Mouse (Mus musculus) spleen, adult 2 months (tissue): ENCODE measurements around the gene Shank3.

Experiments
- CTCF ChIP-seq: fragments of 200-500 bp; IDR thresholded peaks from 2 replicates; pipeline ENCODE4 v1.5.1; 2011; ENCODE audit warnings: mild to moderate bottlenecking, inconsistent platforms; ENCODE audit not compliant: insufficient read depth, insufficient read length, insufficient replicate concordance; ENCODE audit errors: extremely low read depth
- POLR2A ChIP-seq: fragments of 200-500 bp; IDR thresholded peaks from 2 replicates; pipeline ENCODE4 v1.6.1; 2011; ENCODE audit warnings: low read depth, low read length, inconsistent platforms

GRCm38 (mm10) chr15:89500221-89500791 is 883 bp downstream of the Shank3 start:
- no peak for TF ChIP-seq CTCF
- TF ChIP-seq POLR2A: no peak
